ENCODE assay signal across 21 mouse cellular contexts in the genomic region with DNA sequence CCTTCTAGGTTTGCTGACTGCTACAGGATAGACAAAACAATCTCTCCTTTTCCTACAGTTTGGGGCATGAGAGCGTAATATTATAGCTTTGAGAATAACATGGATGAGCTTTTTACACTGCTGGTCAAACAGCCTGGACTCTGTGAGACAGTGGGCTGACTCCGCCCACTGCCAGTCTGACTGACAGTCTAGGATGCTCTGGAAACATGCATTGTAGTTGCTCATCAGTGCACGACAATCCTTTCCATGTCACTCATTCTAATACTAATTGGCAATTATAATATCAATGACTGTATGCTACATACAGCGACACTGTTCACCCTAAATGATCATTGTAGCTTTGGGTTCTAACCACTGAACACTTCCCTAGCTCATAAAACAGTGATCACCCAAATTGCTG.
A peak's percentile ranks its signal among the peaks of the same experiment; 100 is the strongest.
DNase-seq lines count a peak whose midpoint lies in the region; ATAC-seq lines count a peak whose summit lies in the region.
"Had no signal": no experiment of that assay in that cellular context is flagged by ENCODE, and none has a peak within 500 bp of the region (broad histone marks: within the 10 kb centered on the region; RNA-seq: fewer than 3 reads in every experiment).

No protein-coding gene starts in this region.

- no peak overlapping the region for H3K27ac ChIP-seq in forebrain, embryonic 12.5 days
- H3K27ac ChIP-seq in forebrain, embryonic 10.5 days: no peak overlapping the region
- no peak overlapping the region for H3K27ac ChIP-seq in hindbrain, embryonic 12.5 days
- H3K27ac ChIP-seq in hindbrain, embryonic 10.5 days: no peak overlapping the region
- H3K27ac ChIP-seq in embryonic facial prominence, embryonic 14.5 days (replicated peaks; ENCODE audit: low read depth, low read length): no peak overlapping the region
- H3K27ac ChIP-seq: embryonic facial prominence, embryonic 13.5 days; heart, adult 2 months; heart, embryonic 15.5 days; hindbrain, postnatal 0 days had no signal

- H3K4me2 ChIP-seq in forebrain, embryonic 12.5 days: no peak overlapping the region
- no peak overlapping the region for H3K4me2 ChIP-seq in hindbrain, embryonic 12.5 days (replicated peaks)
- H3K4me2 ChIP-seq in embryonic facial prominence, embryonic 14.5 days (ENCODE audit: low read depth, low read length): no peak overlapping the region
- H3K4me2 ChIP-seq: embryonic facial prominence, embryonic 13.5 days; heart, embryonic 11.5 days; heart, embryonic 15.5 days had no signal

- peaks cover 8% of the 10 kb centered on the region; the same call in 1 of the 2 replicates for H3K4me1 ChIP-seq in forebrain, embryonic 12.5 days
- H3K4me1 ChIP-seq in forebrain, embryonic 10.5 days: peaks cover 9% of the 10 kb centered on the region
- H3K4me1 ChIP-seq in hindbrain, embryonic 12.5 days: no peaks in the 10 kb centered on the region
- peaks cover 6% of the 10 kb centered on the region; the same call in 1 of the 2 replicates for H3K4me1 ChIP-seq in hindbrain, embryonic 10.5 days (replicated peaks)
- no peaks in the 10 kb centered on the region for H3K4me1 ChIP-seq in embryonic facial prominence, embryonic 14.5 days (ENCODE audit: control insufficient read depth, insufficient read depth, low read length)
- H3K4me1 ChIP-seq: embryonic facial prominence, embryonic 13.5 days; heart, embryonic 15.5 days had no signal

- WGBS in forebrain, embryonic 12.5 days: 55% methylated on average over 4 of the region's 4 CpGs
- 74% methylated on average over 4 of the region's 4 CpGs for WGBS in forebrain, embryonic 10.5 days
- 60% methylated on average over 4 of the region's 4 CpGs for WGBS in hindbrain, embryonic 12.5 days
- WGBS in hindbrain, embryonic 10.5 days: 63% methylated on average over 4 of the region's 4 CpGs
- 76% methylated on average over 4 of the region's 4 CpGs for WGBS in embryonic facial prominence, embryonic 14.5 days

- H3K4me3 ChIP-seq in forebrain, embryonic 12.5 days (replicated peaks): no peak overlapping the region
- no peak overlapping the region for H3K4me3 ChIP-seq in forebrain, embryonic 10.5 days
- no peak overlapping the region for H3K4me3 ChIP-seq in hindbrain, embryonic 12.5 days
- no peak overlapping the region for H3K4me3 ChIP-seq in hindbrain, embryonic 10.5 days
- H3K4me3 ChIP-seq in embryonic facial prominence, embryonic 14.5 days (ENCODE audit: low read depth, low read length): no peak overlapping the region
- H3K4me3 ChIP-seq: embryonic facial prominence, embryonic 13.5 days; heart, adult 2 months; heart, embryonic 15.5 days had no signal

- ATAC-seq in forebrain, embryonic 12.5 days (ENCODE audit: low FRiP score): 0 out of 2 replicates have a peak, but pooled peaks have one; percentile 57
- peak; percentile 48; the same call in 1 of the 2 replicates for ATAC-seq in hindbrain, embryonic 12.5 days (ENCODE audit: low FRiP score)
- peak; percentile 30; the same call in 1 of the 2 replicates for ATAC-seq in embryonic facial prominence, embryonic 14.5 days (ENCODE audit: low read depth)
- ATAC-seq: hindbrain, postnatal 0 days had no signal

- no peaks in the 10 kb centered on the region for H3K9me3 ChIP-seq in forebrain, embryonic 12.5 days
- no peaks in the 10 kb centered on the region for H3K9me3 ChIP-seq in forebrain, embryonic 10.5 days
- H3K9me3 ChIP-seq in hindbrain, embryonic 12.5 days (replicated peaks): no peaks in the 10 kb centered on the region
- H3K9me3 ChIP-seq in hindbrain, embryonic 10.5 days: no peaks in the 10 kb centered on the region
- no peaks in the 10 kb centered on the region for H3K9me3 ChIP-seq in embryonic facial prominence, embryonic 14.5 days (ENCODE audit: control insufficient read depth, low read length)
- H3K9me3 ChIP-seq: embryonic facial prominence, embryonic 13.5 days; heart, embryonic 15.5 days had no signal

- no peaks in the 10 kb centered on the region for H3K27me3 ChIP-seq in forebrain, embryonic 12.5 days
- no peaks in the 10 kb centered on the region for H3K27me3 ChIP-seq in forebrain, embryonic 10.5 days (ENCODE audit: poor library complexity, severe bottlenecking)
- no peaks in the 10 kb centered on the region for H3K27me3 ChIP-seq in hindbrain, embryonic 12.5 days
- no peaks in the 10 kb centered on the region for H3K27me3 ChIP-seq in hindbrain, embryonic 10.5 days (ENCODE audit: insufficient read depth, poor library complexity, severe bottlenecking)
- no peaks in the 10 kb centered on the region for H3K27me3 ChIP-seq in embryonic facial prominence, embryonic 14.5 days (replicated peaks; ENCODE audit: control insufficient read depth, insufficient read depth, low read length)
- H3K27me3 ChIP-seq: heart, embryonic 15.5 days had no signal

- DNase-seq in forebrain, embryonic 10.5 days (ENCODE audit: extremely low spot score, low spot score): no peak
- DNase-seq in hindbrain, embryonic 10.5 days (ENCODE audit: low spot score): no peak
- DNase-seq in embryonic facial prominence, embryonic 14.5 days (ENCODE audit: low spot score): no peak
- no peak for DNase-seq in adrenal gland, postnatal 4 days (ENCODE audit: low spot score in 2 of 2)
- DNase-seq in testis, postnatal 14 days (ENCODE audit: low spot score): no peak
- DNase-seq: adrenal gland, adult 8-10 months; adrenal gland, postnatal 36 days; cerebellum, adult 18-20 months; cerebellum, adult 9-11 months; cerebellum, postnatal 36 days; gastrocnemius, postnatal 14 days; heart, adult 2 months; heart, postnatal 14 days; kidney, adult 11 months; kidney, adult 9 months had no signal

- no peak overlapping the region for H3K9ac ChIP-seq in forebrain, embryonic 12.5 days
- H3K9ac ChIP-seq in hindbrain, embryonic 12.5 days: no peak overlapping the region
- H3K9ac ChIP-seq in embryonic facial prominence, embryonic 14.5 days (ENCODE audit: low read depth, low read length): no peak overlapping the region
- H3K9ac ChIP-seq: embryonic facial prominence, embryonic 13.5 days; heart, embryonic 15.5 days had no signal

- no peaks in the 10 kb centered on the region for H3K36me3 ChIP-seq in forebrain, embryonic 12.5 days (replicated peaks)
- no peaks in the 10 kb centered on the region for H3K36me3 ChIP-seq in forebrain, embryonic 10.5 days (replicated peaks)
- H3K36me3 ChIP-seq in hindbrain, embryonic 12.5 days: no peaks in the 10 kb centered on the region
- no peaks in the 10 kb centered on the region for H3K36me3 ChIP-seq in hindbrain, embryonic 10.5 days
- no peaks in the 10 kb centered on the region for H3K36me3 ChIP-seq in embryonic facial prominence, embryonic 14.5 days (ENCODE audit: control insufficient read depth, insufficient read depth, low read length)
- H3K36me3 ChIP-seq: embryonic facial prominence, embryonic 13.5 days; heart, embryonic 15.5 days had no signal
